Mouse (Mus musculus) intestine, embryonic 16.5 days (tissue): ENCODE results near the gene Cfap46. TPM values are rescaled to one million over a fixed set of nuclear protein-coding genes. Genes with fewer than 3 reads are reported as not detected.
A peak's percentile ranks its signal among the peaks of the same experiment; 100 is the strongest.

Experiments used
- ATAC-seq: fragments of 200-750 bp; cut with Nextera tagmentation; 2 replicates; pipeline ENCODE4 v1.8.0; 2017; ENCODE audit warnings: moderate TSS enrichment, moderate library complexity
- H3K27ac ChIP-seq: fragments of 300-500 bp; sonication (generic); 2 replicates; pipeline ENCODE4 v1.5.1; 2014; ENCODE audit warnings: mild to moderate bottlenecking, low read length
- H3K27me3 ChIP-seq: fragments of 300-500 bp; sonication (generic); replicated peaks from 2 replicates; pipeline ENCODE4 v1.6.1; 2014; ENCODE audit warnings: low read length, control low read depth, mixed read lengths; ENCODE audit not compliant: control insufficient read depth, insufficient read depth
- H3K36me3 ChIP-seq: fragments of 300-500 bp; sonication (generic); 2 replicates; pipeline ENCODE4 v1.6.1; 2014; ENCODE audit warnings: low read length, control low read depth; ENCODE audit not compliant: control insufficient read depth, insufficient read depth
- H3K4me1 ChIP-seq: fragments of 300-500 bp; sonication (generic); 2 replicates; pipeline ENCODE4 v1.6.1; 2014; ENCODE audit warnings: low read length, control low read depth, mixed read lengths; ENCODE audit not compliant: control insufficient read depth, insufficient read depth
- H3K4me2 ChIP-seq: fragments of 300-500 bp; sonication (generic); 2 replicates; pipeline ENCODE4 v1.6.1; 2014; ENCODE audit warnings: low read depth, low read length, control low read depth
- H3K4me3 ChIP-seq: fragments of 300-500 bp; sonication (generic); 2 replicates; pipeline ENCODE4 v1.5.1; 2014; ENCODE audit warnings: mild to moderate bottlenecking, low read length
- H3K9ac ChIP-seq: fragments of 300-500 bp; sonication (generic); 2 replicates; pipeline ENCODE4 v1.6.1; 2014; ENCODE audit warnings: low read depth, low read length
- H3K9me3 ChIP-seq: fragments of 300-500 bp; sonication (generic); 2 replicates; pipeline ENCODE4 v1.6.1; 2016; ENCODE audit warnings: low read length, control low read depth; ENCODE audit not compliant: control insufficient read depth
- WGBS: fragments of 180-500 bp; shearing (Covaris S2); extraction: QIAGEN DNeasy Blood & Tissue Kit; methylation state at CpG from one replicate; pipeline ENCODE4 v1.1.7; 2014; 5-methylcytosine and 5-hydroxymethylcytosine counted together
- polyA plus RNA-seq: library from polyadenylated mRNA; unstranded; fragments of >200 nt; fragmentation: Nextera tagmentation; extraction: Ambion mirVana; gene quantifications from 2 replicates; pipeline ENCODE4 v1.2.1, GENCODE M21; 2015

Gene Cfap46
- polyA plus RNA-seq, 1 experiment from 2014 or later = 0.13 TPM

- H3K36me3 ChIP-seq = no peaks in the 10 kb centered on the region
- ATAC-seq = no peak
- H3K4me1 ChIP-seq = no peaks in the 10 kb centered on the region
- no peak overlapping the region for H3K27ac ChIP-seq
- WGBS = 90% methylated on average over 8 of the region's 8 CpGs
- no peak overlapping the region for H3K4me2 ChIP-seq
- no peaks in the 10 kb centered on the region for H3K9me3 ChIP-seq
- H3K27me3 ChIP-seq = no peaks in the 10 kb centered on the region
- H3K4me3 ChIP-seq = no peak overlapping the region
- H3K9ac ChIP-seq = no peak overlapping the region
Observed at GRCm38 (mm10) chr7:139705781-139706180, 22.2 kb upstream of the Cfap46 start.

GRCm38 (mm10) chr7:139705081-139705480, 21.5 kb upstream of the Cfap46 start:
- Histone ChIP-seq H3K27ac (no peak overlapping the region), H3K27me3 (no peaks in the 10 kb centered on the region)
- 62% methylated on average over 4 of the region's 4 CpGs for WGBS

GRCm38 (mm10) chr7:139703826-139704199, 20.2 kb upstream of the Cfap46 start:
- WGBS = 10% methylated on average over 2 of the region's 2 CpGs
- Histone ChIP-seq H3K4me1 (no peaks in the 10 kb centered on the region), H3K36me3 (no peaks in the 10 kb centered on the region), H3K4me2 (no peak overlapping the region), H3K27ac (no peak overlapping the region), H3K4me3 (no peak overlapping the region), H3K9ac (no peak overlapping the region), H3K27me3 (no peaks in the 10 kb centered on the region), H3K9me3 (no peaks in the 10 kb centered on the region)
- no peak for ATAC-seq

More at GRCm38 (mm10) chr7:139705081-139705480, 21.5 kb upstream of the Cfap46 start:
- Histone ChIP-seq H3K4me3 (no peak overlapping the region), H3K9me3 (no peaks in the 10 kb centered on the region), H3K9ac (no peak overlapping the region), H3K4me1 (no peaks in the 10 kb centered on the region), H3K4me2 (no peak overlapping the region), H3K36me3 (no peaks in the 10 kb centered on the region)
- no peak for ATAC-seq

GRCm38 (mm10) chr7:139703146-139703825, 19.7 kb upstream of the Cfap46 start:
- ATAC-seq = peak; percentile 66; the same call in 1 of the 2 replicates
- H3K36me3 ChIP-seq = no peaks in the 10 kb centered on the region
- no peak overlapping the region for H3K27ac ChIP-seq
- H3K9ac ChIP-seq = no peak overlapping the region
- no peaks in the 10 kb centered on the region for H3K27me3 ChIP-seq
- no peaks in the 10 kb centered on the region for H3K4me1 ChIP-seq
- WGBS = 35% methylated on average over 6 of the region's 6 CpGs
- H3K4me2 ChIP-seq = no peak overlapping the region
- H3K4me3 ChIP-seq = no peak overlapping the region
- no peaks in the 10 kb centered on the region for H3K9me3 ChIP-seq

GRCm38 (mm10) chr7:139701651-139702301, 18.2 kb upstream of the Cfap46 start:
- Histone ChIP-seq H3K36me3 (no peaks in the 10 kb centered on the region), H3K27ac (no peak overlapping the region), H3K4me1 (no peaks in the 10 kb centered on the region), H3K9ac (no peak overlapping the region), H3K4me2 (no peak overlapping the region), H3K27me3 (no peaks in the 10 kb centered on the region), H3K9me3 (no peaks in the 10 kb centered on the region), H3K4me3 (no peak overlapping the region)
- WGBS = 40% methylated on average over 6 of the region's 6 CpGs
- no peak for ATAC-seq

GRCm38 (mm10) chr7:139692641-139693294, 9.2 kb upstream of the Cfap46 start:
- WGBS = 93% methylated on average over 4 of the region's 4 CpGs
- no peaks in the 10 kb centered on the region for H3K4me1 ChIP-seq
- H3K9me3 ChIP-seq = no peaks in the 10 kb centered on the region
- no peak overlapping the region for H3K27ac ChIP-seq
- no peaks in the 10 kb centered on the region for H3K27me3 ChIP-seq
- H3K4me2 ChIP-seq = no peak overlapping the region
- no peak for ATAC-seq
- no peak overlapping the region for H3K9ac ChIP-seq
- no peaks in the 10 kb centered on the region for H3K36me3 ChIP-seq
- no peak overlapping the region for H3K4me3 ChIP-seq

GRCm38 (mm10) chr7:139692211-139692610, 8.6 kb upstream of the Cfap46 start:
- Histone ChIP-seq H3K4me2 (no peak overlapping the region), H3K36me3 (no peaks in the 10 kb centered on the region), H3K9ac (no peak overlapping the region), H3K4me1 (no peaks in the 10 kb centered on the region), H3K27me3 (no peaks in the 10 kb centered on the region), H3K27ac (no peak overlapping the region), H3K9me3 (no peaks in the 10 kb centered on the region), H3K4me3 (no peak overlapping the region)
- no peak for ATAC-seq
- 84% methylated on average over 11 of the region's 11 CpGs for WGBS

GRCm38 (mm10) chr7:139685336-139685735, 1.7 kb upstream of the Cfap46 start:
- Histone ChIP-seq H3K4me2 (no peak overlapping the region), H3K4me3 (no peak overlapping the region), H3K4me1 (peaks cover 9% of the 10 kb centered on the region; the same call in 1 of the 2 replicates), H3K9me3 (no peaks in the 10 kb centered on the region), H3K27me3 (no peaks in the 10 kb centered on the region), H3K36me3 (no peaks in the 10 kb centered on the region), H3K27ac (no peak overlapping the region), H3K9ac (no peak overlapping the region)
- ATAC-seq = no peak

GRCm38 (mm10) chr7:139684553-139684929, 924 bp upstream of the Cfap46 start:
- peak overlapping the region; percentile 63 for H3K4me3 ChIP-seq
- no peaks in the 10 kb centered on the region for H3K9me3 ChIP-seq
- H3K4me1 ChIP-seq = peaks cover 9% of the 10 kb centered on the region; the same call in 1 of the 2 replicates
- H3K27ac ChIP-seq = peak overlapping the region; percentile 19; the same call in 1 of the 2 replicates
- ATAC-seq = peak; percentile 89
- H3K27me3 ChIP-seq = no peaks in the 10 kb centered on the region
- peak overlapping the region; percentile 97 for H3K4me2 ChIP-seq
- peak overlapping the region; percentile 64 for H3K9ac ChIP-seq
- WGBS = under 1% methylated on average over 14 of the region's 14 CpGs
- no peaks in the 10 kb centered on the region for H3K36me3 ChIP-seq
